Mouse (Mus musculus): Measurements from ENCODE around the gene Zfp14. TPM values are rescaled to one million over a fixed set of nuclear protein-coding genes. Genes with fewer than 3 reads are reported as not detected.

The Zfp14 gene
- polyA plus RNA-seq, 1 experiment from 2014 or later: 0.53 TPM

DNA sequence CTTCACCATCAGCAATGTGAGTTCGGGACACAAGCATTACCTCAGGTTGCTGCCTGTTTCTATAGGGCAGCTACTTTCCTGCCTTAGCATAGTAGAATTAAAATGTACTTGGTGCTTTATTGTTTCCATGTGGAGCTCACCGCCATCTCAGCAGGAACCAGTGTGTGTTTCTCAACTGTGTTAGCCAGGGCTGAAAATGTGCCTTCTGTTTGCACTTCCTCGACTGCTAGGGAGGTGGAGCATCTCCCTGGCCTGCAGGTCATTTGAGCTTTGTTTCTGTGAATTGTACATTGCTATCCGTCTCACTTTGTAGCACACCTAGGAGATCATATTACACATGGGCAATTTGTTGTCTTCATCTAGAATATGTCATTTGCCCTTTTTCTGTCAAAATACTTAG, 23.8 kb downstream of the Zfp14 start:
- peaks cover 3% of the 10 kb centered on the region; the same call in 1 of the 2 replicates for H3K4me1 ChIP-seq (replicated peaks)
- no peak overlapping the region for H3K4me3 ChIP-seq (replicated peaks)
- H3K27ac ChIP-seq (replicated peaks): no peak overlapping the region
- ATAC-seq (ENCODE audit: insufficient read depth): no peak
- no peak overlapping the region for H3K9ac ChIP-seq
- H3K4me2 ChIP-seq: no peak overlapping the region
- H3K36me3 ChIP-seq (replicated peaks): peaks cover 31% of the 10 kb centered on the region
- 59% methylated on average over 4 of the region's 4 CpGs for WGBS (ENCODE audit: insufficient replicate concordance)
- no peaks in the 10 kb centered on the region for H3K9me3 ChIP-seq (replicated peaks)
- H3K27me3 ChIP-seq: no peaks in the 10 kb centered on the region

DNA sequence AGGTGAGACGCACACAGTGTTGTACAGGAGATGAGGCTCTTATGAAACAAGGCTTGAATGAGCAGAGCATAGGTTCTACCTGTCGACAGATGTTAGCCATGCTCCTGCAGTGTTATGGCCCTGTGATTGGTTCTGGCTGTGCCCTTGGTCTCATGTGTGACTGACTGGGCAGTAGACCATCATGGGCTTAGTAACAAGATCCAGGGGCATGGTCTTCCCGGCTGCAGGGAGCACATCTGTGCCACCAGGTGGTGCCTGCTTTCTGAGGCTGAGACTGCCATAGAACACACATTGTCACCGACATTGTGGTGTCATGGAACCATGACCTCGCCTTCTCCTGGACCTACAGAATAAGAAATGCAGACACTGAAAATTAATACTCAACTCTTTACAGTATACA, 25.8 kb downstream of the Zfp14 start:
- H3K9me3 ChIP-seq (replicated peaks): no peaks in the 10 kb centered on the region
- H3K4me2 ChIP-seq: no peak overlapping the region
- peaks cover 3% of the 10 kb centered on the region; the same call in 1 of the 2 replicates for H3K4me1 ChIP-seq (replicated peaks)
- WGBS (ENCODE audit: insufficient replicate concordance): 69% methylated on average over 5 of the region's 5 CpGs
- H3K27me3 ChIP-seq: no peaks in the 10 kb centered on the region
- no peak overlapping the region for H3K4me3 ChIP-seq (replicated peaks)
- ATAC-seq (ENCODE audit: insufficient read depth): no peak
- H3K9ac ChIP-seq: no peak overlapping the region
- H3K27ac ChIP-seq (replicated peaks): no peak overlapping the region
- H3K36me3 ChIP-seq (replicated peaks): peaks cover 46% of the 10 kb centered on the region

- peaks cover 59% of the 10 kb centered on the region for H3K36me3 ChIP-seq (replicated peaks)
- no peak overlapping the region for H3K4me2 ChIP-seq
- H3K9ac ChIP-seq: no peak overlapping the region
- peak; percentile 54; the same call in 1 of the 2 replicates for ATAC-seq (ENCODE audit: insufficient read depth)
- peaks cover 3% of the 10 kb centered on the region; the same call in 1 of the 2 replicates for H3K4me1 ChIP-seq (replicated peaks)
- H3K4me3 ChIP-seq (replicated peaks): no peak overlapping the region
- 67% methylated on average over 8 of the region's 8 CpGs for WGBS (ENCODE audit: insufficient replicate concordance)
- H3K27me3 ChIP-seq: no peaks in the 10 kb centered on the region
- H3K9me3 ChIP-seq (replicated peaks): no peaks in the 10 kb centered on the region
- no peak overlapping the region for H3K27ac ChIP-seq (replicated peaks)
These were observed 27.4 kb downstream of the Zfp14 start for GRCm38 (mm10) chr7:30023800-30024199.

- ATAC-seq (ENCODE audit: insufficient read depth): no peak
- H3K4me2 ChIP-seq: no peak overlapping the region
- peaks cover 64% of the 10 kb centered on the region for H3K36me3 ChIP-seq (replicated peaks)
- no peak overlapping the region for H3K9ac ChIP-seq
- WGBS (ENCODE audit: insufficient replicate concordance): 83% methylated on average over 9 of the region's 9 CpGs
- H3K9me3 ChIP-seq (replicated peaks): no peaks in the 10 kb centered on the region
- H3K27me3 ChIP-seq: no peaks in the 10 kb centered on the region
- H3K4me1 ChIP-seq (replicated peaks): peaks cover 3% of the 10 kb centered on the region; the same call in 1 of the 2 replicates
- H3K27ac ChIP-seq (replicated peaks): no peak overlapping the region
- no peak overlapping the region for H3K4me3 ChIP-seq (replicated peaks)
These were observed 27.9 kb downstream of the Zfp14 start for GRCm38 (mm10) chr7:30023324-30023723.

DNA sequence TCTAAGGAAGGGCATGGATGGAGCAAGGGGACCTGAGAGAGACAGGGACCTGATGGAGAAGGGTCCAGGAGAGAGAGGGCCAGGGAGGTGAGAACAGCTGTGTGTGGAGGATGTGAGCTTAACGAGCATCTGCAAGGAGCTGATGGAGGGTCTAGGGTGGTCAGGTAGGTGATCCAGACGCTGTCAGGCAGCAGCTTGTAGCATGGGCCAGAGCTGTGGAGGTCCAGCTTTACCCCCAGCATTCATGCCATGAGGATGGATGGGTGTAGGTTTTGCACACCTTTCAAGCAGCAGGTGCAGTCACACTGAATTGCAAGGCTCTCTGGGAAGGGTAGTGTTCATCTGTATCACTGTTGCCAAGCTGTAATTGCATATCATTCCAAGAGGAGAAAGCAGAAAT, 31.6 kb downstream of the Zfp14 start:
- 57% methylated on average over 2 of the region's 2 CpGs for WGBS (ENCODE audit: insufficient replicate concordance)
- Histone ChIP-seq H3K27me3 (no peaks in the 10 kb centered on the region), H3K9me3 (replicated peaks) (no peaks in the 10 kb centered on the region), H3K4me3 (replicated peaks) (no peak overlapping the region), H3K27ac (replicated peaks) (no peak overlapping the region), H3K4me1 (replicated peaks) (peaks cover under 1% of the 10 kb centered on the region; the same call in 1 of the 2 replicates), H3K36me3 (replicated peaks) (peaks cover 87% of the 10 kb centered on the region), H3K4me2 (no peak overlapping the region), H3K9ac (no peak overlapping the region)
- ATAC-seq (ENCODE audit: insufficient read depth): no peak

DNA sequence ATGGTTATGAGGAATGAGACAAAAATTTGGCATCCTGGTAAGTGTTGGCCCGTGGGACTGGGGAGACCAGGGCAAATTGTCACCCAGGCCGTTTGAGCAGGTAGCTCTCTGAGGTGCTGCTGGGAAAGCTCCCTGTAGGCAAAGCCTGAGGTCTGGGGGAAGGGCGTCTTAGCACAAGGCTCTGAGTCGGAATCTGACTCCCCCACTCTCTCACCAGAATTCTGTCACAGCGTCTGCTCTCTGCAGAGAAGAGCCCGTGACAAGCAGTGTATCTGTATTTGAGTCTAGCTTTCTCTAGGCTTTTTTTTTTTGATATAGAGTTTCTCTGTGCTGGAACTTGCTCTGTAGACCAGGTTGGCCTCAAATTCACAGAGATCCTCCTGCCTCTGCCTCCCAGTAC, 34.0 kb downstream of the Zfp14 start:
- Histone ChIP-seq H3K4me2 (no peak overlapping the region), H3K36me3 (replicated peaks) (peaks cover 81% of the 10 kb centered on the region), H3K4me1 (replicated peaks) (no peaks in the 10 kb centered on the region), H3K27ac (replicated peaks) (no peak overlapping the region), H3K27me3 (no peaks in the 10 kb centered on the region), H3K4me3 (replicated peaks) (no peak overlapping the region), H3K9ac (no peak overlapping the region), H3K9me3 (replicated peaks) (no peaks in the 10 kb centered on the region)
- ATAC-seq (ENCODE audit: insufficient read depth): no peak
- 75% methylated on average over 6 of the region's 6 CpGs for WGBS (ENCODE audit: insufficient replicate concordance)

DNA sequence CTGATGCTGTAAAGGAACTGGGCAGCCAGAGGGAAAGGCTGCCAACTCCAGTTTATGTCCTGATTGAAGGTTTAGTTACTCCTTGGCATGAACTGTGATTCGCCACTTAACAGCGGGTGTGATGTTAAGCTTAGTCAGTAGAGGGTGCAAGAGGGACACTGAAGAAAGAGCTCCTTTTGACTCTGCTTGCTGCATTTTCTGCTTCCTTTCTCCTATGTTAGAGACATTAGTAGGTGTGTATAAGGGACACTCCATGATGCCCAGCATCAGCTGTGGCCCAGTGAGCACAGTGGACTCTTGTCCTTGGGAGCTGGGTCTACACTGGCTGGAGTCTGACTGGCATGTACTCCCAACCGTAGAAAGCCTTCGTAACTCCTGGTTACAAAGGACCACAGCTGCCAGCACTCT, 38.2 kb downstream of the Zfp14 start:
- ATAC-seq (ENCODE audit: insufficient read depth): no peak

GRCm38 (mm10) chr7:30010551-30011195, 40.5 kb downstream of the Zfp14 start:
- H3K9me3 ChIP-seq (replicated peaks): no peaks in the 10 kb centered on the region
- H3K27ac ChIP-seq (replicated peaks): no peak overlapping the region
- 76% methylated on average over 10 of the region's 10 CpGs for WGBS (ENCODE audit: insufficient replicate concordance)
- ATAC-seq (ENCODE audit: insufficient read depth): no peak
- H3K36me3 ChIP-seq (replicated peaks): peaks cover 60% of the 10 kb centered on the region
- no peaks in the 10 kb centered on the region for H3K4me1 ChIP-seq (replicated peaks)
- no peak overlapping the region for H3K4me3 ChIP-seq (replicated peaks)
- H3K27me3 ChIP-seq: no peaks in the 10 kb centered on the region
- H3K9ac ChIP-seq: no peak overlapping the region
- no peak overlapping the region for H3K4me2 ChIP-seq

More for the DNA sequence above, 38.2 kb downstream of the Zfp14 start:
- WGBS (ENCODE audit: insufficient replicate concordance): 73% methylated on average over 4 of the region's 4 CpGs
- no peak overlapping the region for H3K9ac ChIP-seq
- H3K4me2 ChIP-seq: no peak overlapping the region
- no peaks in the 10 kb centered on the region for H3K9me3 ChIP-seq (replicated peaks)
- no peaks in the 10 kb centered on the region for H3K4me1 ChIP-seq (replicated peaks)
- no peak overlapping the region for H3K27ac ChIP-seq (replicated peaks)
- H3K4me3 ChIP-seq (replicated peaks): no peak overlapping the region
- H3K27me3 ChIP-seq: no peaks in the 10 kb centered on the region
- H3K36me3 ChIP-seq (replicated peaks): peaks cover 66% of the 10 kb centered on the region

DNA sequence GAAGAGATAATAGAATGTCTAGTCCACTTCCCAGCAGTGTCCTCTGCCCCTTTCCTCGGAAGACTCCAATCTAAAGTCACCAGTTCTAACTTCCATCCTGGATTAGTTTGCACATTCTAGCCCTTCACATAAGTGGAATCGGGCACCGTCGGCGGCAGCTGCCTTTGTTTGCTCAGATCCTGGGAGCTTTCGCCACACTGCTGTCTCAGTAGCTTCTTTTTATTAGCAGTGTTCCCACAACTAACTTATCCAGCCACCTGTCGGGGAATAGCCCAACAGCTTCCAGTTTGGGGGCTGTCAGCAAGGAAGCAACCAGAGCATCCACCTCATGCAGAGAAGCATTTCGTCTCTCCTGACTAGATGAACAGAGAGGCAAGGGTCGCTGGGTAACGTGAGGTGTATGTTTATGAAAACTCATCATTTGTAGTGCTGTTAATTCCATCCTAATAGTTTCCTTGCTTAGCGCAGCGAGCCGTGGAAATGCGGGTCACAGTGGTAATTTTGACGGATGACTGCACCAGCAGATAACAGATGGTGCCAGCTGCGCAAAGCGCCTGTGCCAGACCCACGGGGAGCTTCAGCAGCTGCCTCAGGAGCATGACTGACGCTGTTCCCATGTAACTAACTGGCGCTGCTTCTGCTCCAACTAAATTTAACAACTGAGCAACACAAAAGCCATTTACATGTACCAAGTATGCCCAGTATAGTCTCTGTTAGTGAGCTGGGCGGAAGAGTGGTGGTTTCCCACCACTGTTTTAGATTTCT, 41.7 kb downstream of the Zfp14 start:
- no peak overlapping the region for H3K9ac ChIP-seq
- no peak for ATAC-seq (ENCODE audit: insufficient read depth)
- WGBS (ENCODE audit: insufficient replicate concordance): 77% methylated on average over 21 of the region's 21 CpGs

GRCm38 (mm10) chr7:30008020-30008690, 43.0 kb downstream of the Zfp14 start:
- Histone ChIP-seq H3K27ac (replicated peaks) (0 out of 2 replicates have a peak overlapping the region, but pooled peaks have one; percentile 24), H3K9ac (no peak overlapping the region), H3K4me1 (replicated peaks) (no peaks in the 10 kb centered on the region), H3K4me2 (no peak overlapping the region), H3K9me3 (replicated peaks) (no peaks in the 10 kb centered on the region), H3K27me3 (no peaks in the 10 kb centered on the region), H3K4me3 (replicated peaks) (no peak overlapping the region), H3K36me3 (replicated peaks) (peaks cover 35% of the 10 kb centered on the region)
- ATAC-seq (ENCODE audit: insufficient read depth): no peak
- WGBS (ENCODE audit: insufficient replicate concordance): 66% methylated on average over 6 of the region's 6 CpGs

More for the DNA sequence above, 41.7 kb downstream of the Zfp14 start:
- Histone ChIP-seq H3K9me3 (replicated peaks) (no peaks in the 10 kb centered on the region), H3K4me3 (replicated peaks) (no peak overlapping the region), H3K4me1 (replicated peaks) (no peaks in the 10 kb centered on the region), H3K27ac (replicated peaks) (no peak overlapping the region), H3K27me3 (no peaks in the 10 kb centered on the region), H3K36me3 (replicated peaks) (peaks cover 48% of the 10 kb centered on the region), H3K4me2 (no peak overlapping the region)

- H3K27ac ChIP-seq (replicated peaks): no peak overlapping the region
- ATAC-seq (ENCODE audit: insufficient read depth): no peak
- H3K4me2 ChIP-seq: no peak overlapping the region
- H3K4me1 ChIP-seq (replicated peaks): no peaks in the 10 kb centered on the region
- H3K27me3 ChIP-seq: no peaks in the 10 kb centered on the region
- no peaks in the 10 kb centered on the region for H3K9me3 ChIP-seq (replicated peaks)
- no peak overlapping the region for H3K4me3 ChIP-seq (replicated peaks)
- H3K36me3 ChIP-seq (replicated peaks): peaks cover 36% of the 10 kb centered on the region
- no peak overlapping the region for H3K9ac ChIP-seq
- 58% methylated on average over 1 of the region's 1 CpGs for WGBS (ENCODE audit: insufficient replicate concordance)
These were observed 43.6 kb downstream of the Zfp14 start for GRCm38 (mm10) chr7:30007601-30008000.

All from liver, embryonic 15.5 days (tissue).